Mouse (Mus musculus) cerebellum, postnatal 4 days (tissue): Measurements from ENCODE around the gene Fetub.
A peak's percentile ranks its signal among the peaks of the same experiment; 100 is the strongest.

Source experiments
- DNase-seq, 2 experiments: peaks; one replicate each; pipeline ENCODE4 v3.0.0; 2022; ENCODE audit warnings: low spot score in 2 of 2, mixed read lengths in 1 of 2

Gene Fetub

GRCm38 (mm10) chr16:22918034-22918433, at the start of gene Fetub:
Gene Fetub, plus strand, starts transcription at chr16:22918334.
- DNase-seq = no peak

GRCm38 (mm10) chr16:22872397-22872796, 45.7 kb upstream of the Fetub start:
- no peak for DNase-seq

- no peak for DNase-seq
Observed at GRCm38 (mm10) chr16:22873369-22873768, 44.8 kb upstream of the Fetub start.

GRCm38 (mm10) chr16:22876218-22877043, 41.7 kb upstream of the Fetub start:
- DNase-seq = peak in 1 of 2 experiments; percentile 26

GRCm38 (mm10) chr16:22877660-22878390, 40.3 kb upstream of the Fetub start:
- no peak for DNase-seq

GRCm38 (mm10) chr16:22878716-22879115, 39.4 kb upstream of the Fetub start:
- DNase-seq = no peak

- DNase-seq = no peak
Observed at GRCm38 (mm10) chr16:22879945-22880595, 38.1 kb upstream of the Fetub start.

- no peak for DNase-seq
Observed at GRCm38 (mm10) chr16:22880900-22881299, 37.2 kb upstream of the Fetub start.

GRCm38 (mm10) chr16:22881487-22881886, 36.6 kb upstream of the Fetub start:
- no peak for DNase-seq

GRCm38 (mm10) chr16:22883441-22883840, 34.7 kb upstream of the Fetub start:
- DNase-seq = no peak

- DNase-seq = no peak
Observed at GRCm38 (mm10) chr16:22885356-22885755, 32.8 kb upstream of the Fetub start.

- DNase-seq = no peak
Observed at GRCm38 (mm10) chr16:22886726-22887125, 31.4 kb upstream of the Fetub start.

- no peak for DNase-seq
Observed at GRCm38 (mm10) chr16:22888835-22889234, 29.3 kb upstream of the Fetub start.

GRCm38 (mm10) chr16:22889716-22890115, 28.4 kb upstream of the Fetub start:
- DNase-seq = no peak

- no peak for DNase-seq
Observed at GRCm38 (mm10) chr16:22890683-22891510, 27.2 kb upstream of the Fetub start, which contains the start of gene Ahsg. Gene Ahsg, plus strand, starts transcription at chr16:22891277.

GRCm38 (mm10) chr16:22891733-22892154, 26.4 kb upstream of the Fetub start:
- DNase-seq = no peak

- no peak for DNase-seq
Observed at GRCm38 (mm10) chr16:22894095-22894494, 24.0 kb upstream of the Fetub start.

- no peak for DNase-seq
Observed at GRCm38 (mm10) chr16:22896618-22897017, 21.5 kb upstream of the Fetub start.

- no peak for DNase-seq
Observed at GRCm38 (mm10) chr16:22899346-22899745, 18.8 kb upstream of the Fetub start.

- no peak for DNase-seq
Observed at GRCm38 (mm10) chr16:22899866-22900570, 18.1 kb upstream of the Fetub start.

- no peak for DNase-seq
Observed at GRCm38 (mm10) chr16:22901326-22901725, 16.8 kb upstream of the Fetub start.
